Mouse (Mus musculus): ENCODE data around the gene Fry. TPM values are rescaled to one million over a fixed set of nuclear protein-coding genes. Genes with fewer than 3 reads are reported as not detected.

Gene Fry
- polyA plus RNA-seq, 1 experiment from 2014 or later = 7.1 TPM

GRCm38 (mm10) chr5:150388623-150389022 is 270.2 kb downstream of the Fry start:
- no peak overlapping the region for H3K4me3 ChIP-seq
- H3K27ac ChIP-seq = no peak overlapping the region
- peaks cover 20% of the 10 kb centered on the region for H3K4me1 ChIP-seq
- 69% methylated on average over 12 of the region's 12 CpGs for WGBS
- no peak overlapping the region for H3K4me2 ChIP-seq
- H3K9ac ChIP-seq = no peak overlapping the region
- H3K9me3 ChIP-seq = no peaks in the 10 kb centered on the region
- H3K27me3 ChIP-seq = no peaks in the 10 kb centered on the region
- ATAC-seq (ENCODE audit: borderline replicate concordance, extremely low read depth, low FRiP score, low TSS enrichment) = no peak
- H3K36me3 ChIP-seq = no peaks in the 10 kb centered on the region

- no peak overlapping the region for H3K4me2 ChIP-seq
- whole genome bisulfite sequencing = 36% methylated on average over 10 of the region's 10 CpGs
- H3K4me1 ChIP-seq = peaks cover 9% of the 10 kb centered on the region
- no peak for ATAC-seq (ENCODE audit: borderline replicate concordance, extremely low read depth, low FRiP score, low TSS enrichment)
- H3K4me3 ChIP-seq = no peak overlapping the region
- no peak overlapping the region for H3K9ac ChIP-seq
- no peak overlapping the region for H3K27ac ChIP-seq
- 0 out of 2 replicates have a peak, but pooled peaks cover 2% of the 10 kb centered on the region for H3K36me3 ChIP-seq
- no peaks in the 10 kb centered on the region for H3K9me3 ChIP-seq
- no peaks in the 10 kb centered on the region for H3K27me3 ChIP-seq
Observed at GRCm38 (mm10) chr5:150389589-150390377, 271.3 kb downstream of the Fry start.

- H3K4me3 ChIP-seq = no peak overlapping the region
- WGBS = 27% methylated on average over 7 of the region's 7 CpGs
- no peak for ATAC-seq (ENCODE audit: borderline replicate concordance, extremely low read depth, low FRiP score, low TSS enrichment)
- H3K4me1 ChIP-seq = peaks cover 3% of the 10 kb centered on the region
- 0 out of 2 replicates have a peak, but pooled peaks cover 2% of the 10 kb centered on the region for H3K36me3 ChIP-seq
- no peaks in the 10 kb centered on the region for H3K9me3 ChIP-seq
- H3K27me3 ChIP-seq = no peaks in the 10 kb centered on the region
- no peak overlapping the region for H3K27ac ChIP-seq
- no peak overlapping the region for H3K4me2 ChIP-seq
- no peak overlapping the region for H3K9ac ChIP-seq
Observed at GRCm38 (mm10) chr5:150390422-150390821, 272.0 kb downstream of the Fry start.

DNA sequence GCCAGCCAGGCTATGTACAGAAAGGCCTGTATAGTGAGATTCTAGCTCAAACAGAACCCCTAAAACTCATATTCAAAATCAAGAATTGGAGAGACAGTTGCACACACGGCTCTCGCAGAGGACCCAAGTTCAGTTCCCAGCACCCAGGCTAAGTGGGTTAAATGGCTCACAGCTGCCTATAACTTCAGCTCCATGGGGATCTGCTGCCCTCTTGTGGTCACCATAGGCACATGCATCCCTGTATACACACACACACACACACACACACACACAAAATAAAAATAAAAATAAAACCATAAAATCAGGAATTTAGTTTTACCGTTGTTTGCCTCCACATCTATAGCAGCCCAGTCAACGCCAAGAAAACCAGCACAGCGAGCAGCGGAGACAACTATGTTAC is 276.2 kb downstream of the Fry start:
- no peak overlapping the region for H3K4me3 ChIP-seq
- H3K4me1 ChIP-seq = no peaks in the 10 kb centered on the region
- ATAC-seq (ENCODE audit: borderline replicate concordance, extremely low read depth, low FRiP score, low TSS enrichment) = no peak
- H3K36me3 ChIP-seq = 0 out of 2 replicates have a peak, but pooled peaks cover 2% of the 10 kb centered on the region
- no peaks in the 10 kb centered on the region for H3K9me3 ChIP-seq
- H3K27me3 ChIP-seq = no peaks in the 10 kb centered on the region
- no peak overlapping the region for H3K27ac ChIP-seq
- H3K9ac ChIP-seq = no peak overlapping the region
- no peak overlapping the region for H3K4me2 ChIP-seq
- 96% methylated on average over 6 of the region's 6 CpGs for WGBS

DNA sequence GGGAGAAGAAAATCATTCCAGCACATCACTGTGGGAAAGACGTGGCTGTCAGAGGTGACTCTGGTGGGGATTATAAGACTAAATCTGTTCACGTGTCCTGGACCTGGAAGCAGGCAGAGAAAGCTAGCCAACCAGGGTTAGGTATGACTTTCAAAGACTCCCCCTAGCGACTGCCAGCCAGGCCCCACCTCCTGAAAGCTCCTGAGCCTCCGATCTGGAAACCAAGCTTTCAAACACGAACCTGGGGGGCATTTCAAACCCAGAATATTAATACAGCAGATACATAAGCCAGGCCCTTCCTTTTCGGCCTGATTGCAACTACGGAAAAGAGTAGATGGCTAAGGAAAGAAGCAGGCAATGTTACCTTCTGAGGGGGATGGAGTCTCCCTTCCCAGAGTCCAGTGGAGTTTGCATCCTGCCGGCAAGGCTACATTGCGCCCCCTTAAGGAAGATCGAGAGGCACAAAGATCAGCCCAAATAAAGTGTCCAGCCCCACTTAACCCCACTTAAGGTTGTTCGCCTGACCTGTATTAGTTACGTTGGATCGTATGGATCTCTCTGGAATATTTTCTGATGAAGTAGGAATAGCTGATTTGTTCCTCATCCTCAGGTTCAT is 284.5 kb downstream of the Fry start:
- Histone ChIP-seq H3K27me3 (no peaks in the 10 kb centered on the region), H3K4me1 (no peaks in the 10 kb centered on the region), H3K4me3 (no peak overlapping the region), H3K9me3 (no peaks in the 10 kb centered on the region), H3K36me3 (no peaks in the 10 kb centered on the region), H3K9ac (no peak overlapping the region), H3K4me2 (no peak overlapping the region), H3K27ac (no peak overlapping the region)
- no peak for ATAC-seq (ENCODE audit: borderline replicate concordance, extremely low read depth, low FRiP score, low TSS enrichment)
- 27% methylated on average over 13 of the region's 13 CpGs for WGBS

DNA sequence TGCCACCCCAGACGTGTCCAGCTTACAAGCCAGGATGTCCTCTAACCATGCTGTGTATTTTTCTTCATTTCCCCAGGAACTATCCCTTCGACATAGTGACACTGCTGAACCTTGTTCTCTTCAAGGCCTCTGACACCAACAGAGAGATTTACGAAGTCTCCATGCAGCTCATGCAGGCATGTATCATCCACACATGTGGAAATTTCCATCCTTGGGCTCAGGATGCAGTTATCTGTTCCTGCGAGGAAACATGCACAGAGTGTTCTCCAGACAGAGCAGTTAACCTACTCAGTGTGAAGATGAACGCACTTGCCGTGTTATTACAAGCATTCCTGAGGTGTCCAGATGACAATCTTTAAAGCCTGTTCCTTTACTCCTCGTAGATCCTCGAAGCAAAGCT is 286.4 kb downstream of the Fry start:
- WGBS = 67% methylated on average over 8 of the region's 8 CpGs
- Histone ChIP-seq H3K4me2 (no peak overlapping the region), H3K4me1 (0 out of 2 replicates have a peak, but pooled peaks cover 3% of the 10 kb centered on the region), H3K27ac (no peak overlapping the region), H3K36me3 (no peaks in the 10 kb centered on the region), H3K9ac (no peak overlapping the region), H3K9me3 (no peaks in the 10 kb centered on the region), H3K27me3 (no peaks in the 10 kb centered on the region), H3K4me3 (no peak overlapping the region)
- ATAC-seq (ENCODE audit: borderline replicate concordance, extremely low read depth, low FRiP score, low TSS enrichment) = no peak

GRCm38 (mm10) chr5:150408979-150409378 is 290.5 kb downstream of the Fry start:
- ATAC-seq (ENCODE audit: borderline replicate concordance, extremely low read depth, low FRiP score, low TSS enrichment) = peak; percentile 55; the same call in 1 of the 2 replicates
- Histone ChIP-seq H3K9me3 (no peaks in the 10 kb centered on the region), H3K4me1 (0 out of 2 replicates have a peak, but pooled peaks cover 3% of the 10 kb centered on the region), H3K4me3 (no peak overlapping the region), H3K9ac (no peak overlapping the region), H3K36me3 (no peaks in the 10 kb centered on the region), H3K27me3 (no peaks in the 10 kb centered on the region), H3K4me2 (no peak overlapping the region), H3K27ac (no peak overlapping the region)
- 57% methylated on average over 8 of the region's 8 CpGs for WGBS

DNA sequence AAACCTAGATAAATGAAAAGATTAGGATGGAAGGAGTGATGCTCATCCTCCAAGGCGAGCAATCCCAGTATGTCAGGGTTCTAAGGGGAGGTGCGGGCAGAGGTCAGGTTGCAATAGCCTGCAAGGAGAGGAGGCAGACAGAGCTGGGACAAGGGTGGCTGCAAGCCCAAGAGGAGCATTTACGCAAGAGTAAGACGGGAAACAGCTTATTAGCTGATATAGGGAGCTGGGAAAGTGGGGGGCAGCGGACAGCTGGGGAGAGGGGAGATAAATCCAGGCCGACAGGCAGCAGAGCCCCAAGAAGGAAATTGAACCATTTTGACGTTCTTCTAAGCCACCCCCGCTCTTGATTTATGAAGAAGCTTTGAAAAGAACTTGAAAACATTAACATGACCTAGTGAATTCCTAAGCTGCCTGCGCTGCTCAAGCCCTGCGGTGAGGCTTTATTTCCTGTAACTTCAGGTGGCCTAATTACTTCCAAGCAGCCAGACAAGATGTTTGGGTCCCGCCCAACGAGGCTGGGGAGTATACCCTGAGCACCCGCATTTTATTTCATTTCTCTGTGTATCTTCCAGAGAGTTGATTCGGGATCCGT is 291.1 kb downstream of the Fry start:
- no peaks in the 10 kb centered on the region for H3K27me3 ChIP-seq
- H3K9me3 ChIP-seq = no peaks in the 10 kb centered on the region
- H3K4me3 ChIP-seq = no peak overlapping the region
- 0 out of 2 replicates have a peak, but pooled peaks cover 3% of the 10 kb centered on the region for H3K4me1 ChIP-seq
- ATAC-seq (ENCODE audit: borderline replicate concordance, extremely low read depth, low FRiP score, low TSS enrichment) = 0 out of 2 replicates have a peak, but pooled peaks have one; percentile 8
- 37% methylated on average over 15 of the region's 15 CpGs for WGBS
- no peak overlapping the region for H3K27ac ChIP-seq
- H3K9ac ChIP-seq = no peak overlapping the region
- no peaks in the 10 kb centered on the region for H3K36me3 ChIP-seq
- H3K4me2 ChIP-seq = no peak overlapping the region

- ATAC-seq (ENCODE audit: borderline replicate concordance, extremely low read depth, low FRiP score, low TSS enrichment) = no peak
- H3K36me3 ChIP-seq = no peaks in the 10 kb centered on the region
- no peak overlapping the region for H3K27ac ChIP-seq
- WGBS = 39% methylated on average over 12 of the region's 12 CpGs
- H3K4me3 ChIP-seq = no peak overlapping the region
- H3K4me2 ChIP-seq = no peak overlapping the region
- no peak overlapping the region for H3K9ac ChIP-seq
- peaks cover 4% of the 10 kb centered on the region; the same call in 1 of the 2 replicates for H3K9me3 ChIP-seq
- no peaks in the 10 kb centered on the region for H3K27me3 ChIP-seq
- H3K4me1 ChIP-seq = 0 out of 2 replicates have a peak, but pooled peaks cover 3% of the 10 kb centered on the region
Observed at GRCm38 (mm10) chr5:150412750-150413450, 294.5 kb downstream of the Fry start.

DNA sequence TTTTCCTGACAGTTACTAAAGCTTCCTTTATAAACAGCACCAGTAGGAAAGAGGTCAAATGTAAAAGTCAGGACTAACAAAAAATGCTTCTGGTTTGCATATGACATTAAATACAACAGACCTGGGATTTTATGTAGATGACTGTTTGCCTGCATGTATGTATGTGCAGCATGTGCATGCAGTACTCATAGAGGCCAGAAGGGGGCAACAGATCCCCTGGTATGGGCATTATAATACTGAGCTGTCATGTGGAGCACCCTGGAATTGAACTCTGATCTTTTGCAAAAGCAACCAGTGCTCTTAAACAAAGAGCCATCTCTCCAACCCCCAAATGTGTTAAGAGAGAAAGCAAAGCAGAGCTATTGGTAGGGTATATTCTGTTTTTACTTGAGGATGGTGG is 296.4 kb downstream of the Fry start:
- H3K9ac ChIP-seq = no peak overlapping the region
- no peak overlapping the region for H3K4me2 ChIP-seq
- no peak overlapping the region for H3K27ac ChIP-seq
- H3K9me3 ChIP-seq = peaks cover 4% of the 10 kb centered on the region; the same call in 1 of the 2 replicates
- no peaks in the 10 kb centered on the region for H3K4me1 ChIP-seq
- H3K27me3 ChIP-seq = no peaks in the 10 kb centered on the region
- ATAC-seq (ENCODE audit: borderline replicate concordance, extremely low read depth, low FRiP score, low TSS enrichment) = no peak
- no peaks in the 10 kb centered on the region for H3K36me3 ChIP-seq
- H3K4me3 ChIP-seq = no peak overlapping the region

GRCm38 (mm10) chr5:150417223-150417622 is 298.8 kb downstream of the Fry start:
- Histone ChIP-seq H3K4me3 (no peak overlapping the region), H3K4me1 (no peaks in the 10 kb centered on the region), H3K36me3 (no peaks in the 10 kb centered on the region), H3K4me2 (no peak overlapping the region), H3K9me3 (peaks cover 4% of the 10 kb centered on the region; the same call in 1 of the 2 replicates), H3K27me3 (no peaks in the 10 kb centered on the region), H3K9ac (no peak overlapping the region), H3K27ac (no peak overlapping the region)
- WGBS = 97% methylated on average over 2 of the region's 2 CpGs
- ATAC-seq (ENCODE audit: borderline replicate concordance, extremely low read depth, low FRiP score, low TSS enrichment) = no peak
